Mouse (Mus musculus) cerebellum, adult 18-20 months (tissue): Measurements from ENCODE around the gene Dexi.

ENCODE experiments used
- DNase-seq, 2 experiments: peaks; one replicate each; pipeline ENCODE4 v3.0.0; 2021

Dexi gene

GRCm38 (mm10) chr16:10542698-10543365, at the start of gene Dexi:
Dexi (minus strand) TSS chr16:10543054.
- DNase-seq = peak; percentile 93 to 98

- DNase-seq = peak; percentile 16 to 25
These were observed 43.7 kb upstream of the Dexi start for GRCm38 (mm10) chr16:10586546-10586945.

GRCm38 (mm10) chr16:10585165-10585564, 42.3 kb upstream of the Dexi start:
- peak in 1 of 2 experiments; percentile 13 for DNase-seq

GRCm38 (mm10) chr16:10581234-10581898, 38.5 kb upstream of the Dexi start:
- DNase-seq = no peak

- DNase-seq = no peak
These were observed 35.5 kb upstream of the Dexi start for GRCm38 (mm10) chr16:10578376-10578775.

DNA sequence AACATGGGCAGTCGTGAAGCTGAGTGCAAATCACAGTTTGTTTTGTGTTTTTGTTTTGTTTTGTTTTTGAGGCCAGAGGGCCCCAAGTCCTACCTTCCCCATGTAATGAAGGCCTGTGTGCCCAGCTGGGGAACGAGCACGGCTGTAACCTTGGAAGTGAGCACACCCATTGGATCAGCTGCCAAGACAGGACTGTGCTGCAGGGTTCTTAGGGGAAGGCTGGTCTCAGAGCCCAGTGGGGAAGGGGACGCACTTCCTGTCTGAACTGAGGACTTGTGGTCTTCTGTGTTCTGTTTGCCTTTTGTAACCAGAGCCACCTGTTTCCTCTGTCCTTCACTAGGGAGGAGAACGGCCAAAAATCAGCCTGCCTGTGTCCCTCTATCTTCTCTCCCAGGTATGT, 34.7 kb upstream of the Dexi start:
- no peak for DNase-seq

DNA sequence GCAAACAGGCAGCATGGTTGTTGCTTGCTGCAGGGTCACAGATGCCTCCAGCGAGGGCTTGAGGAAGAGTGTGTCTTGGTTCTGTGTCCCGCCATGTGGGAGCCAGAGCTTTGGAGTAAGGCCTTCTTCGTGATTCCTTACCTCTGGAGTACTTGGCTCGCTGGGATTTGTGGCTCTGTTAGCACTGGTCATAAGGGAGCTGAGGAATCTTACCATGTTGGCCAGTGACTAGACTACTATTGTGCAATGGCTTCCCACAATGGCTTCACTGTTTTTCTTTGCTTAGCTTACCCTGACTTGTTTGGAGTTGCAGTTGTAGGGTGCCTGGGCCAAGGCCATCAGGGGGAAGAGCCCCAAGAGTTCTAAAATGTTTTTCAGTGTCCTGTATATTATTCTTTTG, 33.1 kb upstream of the Dexi start:
- no peak for DNase-seq

DNA sequence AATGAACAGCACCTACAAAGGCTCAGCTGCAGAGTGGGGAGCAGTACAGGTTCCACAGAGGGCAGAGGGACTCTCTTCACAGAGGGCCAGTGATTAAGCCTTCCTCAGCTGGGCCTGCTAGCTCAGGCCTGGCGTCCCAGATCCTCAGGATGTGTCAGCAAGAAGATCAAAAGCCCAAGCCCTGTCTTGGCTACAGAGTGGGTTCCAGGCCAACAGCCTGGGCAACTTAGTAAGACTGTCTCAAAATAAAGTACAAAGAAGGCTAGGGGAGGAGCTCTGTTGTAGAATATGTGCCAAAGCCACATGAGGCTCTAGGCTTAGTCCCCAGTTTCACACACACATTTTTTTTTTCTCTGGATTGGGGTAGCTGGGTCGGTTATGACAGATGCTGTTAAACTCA, 32.1 kb upstream of the Dexi start:
- DNase-seq = no peak

GRCm38 (mm10) chr16:10571820-10572219, 29.0 kb upstream of the Dexi start:
- no peak for DNase-seq

- DNase-seq = peak; percentile 74 to 77
These were observed 27.9 kb upstream of the Dexi start for GRCm38 (mm10) chr16:10570708-10571107.

- no peak for DNase-seq
These were observed 27.0 kb upstream of the Dexi start for GRCm38 (mm10) chr16:10569809-10570395.

- DNase-seq = no peak
These were observed 24.3 kb upstream of the Dexi start for GRCm38 (mm10) chr16:10567153-10567552.

DNA sequence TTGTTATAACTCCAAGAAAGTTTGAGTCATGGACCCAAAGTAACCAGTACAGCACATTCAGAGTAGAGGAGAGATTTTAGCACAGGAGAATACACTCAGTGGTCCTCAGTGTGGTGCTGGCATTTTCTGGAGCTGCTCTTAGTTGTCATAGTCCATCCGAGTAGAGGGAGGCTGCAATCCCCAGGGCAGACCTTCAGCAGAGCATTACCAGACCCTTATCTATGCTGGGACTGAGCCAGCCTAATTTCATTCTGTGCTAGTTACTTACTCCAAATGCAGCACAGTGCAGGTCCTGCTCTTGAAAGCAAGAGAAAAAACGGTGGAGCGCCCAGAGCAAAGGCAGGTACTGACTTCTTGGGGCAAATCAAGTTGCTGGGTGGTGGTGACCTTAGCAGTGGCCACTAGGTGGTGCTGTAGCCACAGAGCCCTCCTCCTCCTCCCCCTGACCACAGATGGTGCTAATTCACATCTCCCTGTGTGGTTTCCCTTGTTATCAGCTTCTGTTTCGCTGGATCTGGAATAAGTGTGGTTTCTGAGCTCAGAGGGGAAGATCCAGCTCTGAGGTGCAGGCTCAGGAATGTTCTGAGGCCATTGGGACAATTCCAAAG, 22.5 kb upstream of the Dexi start:
- DNase-seq = peak; percentile 79 to 85

DNA sequence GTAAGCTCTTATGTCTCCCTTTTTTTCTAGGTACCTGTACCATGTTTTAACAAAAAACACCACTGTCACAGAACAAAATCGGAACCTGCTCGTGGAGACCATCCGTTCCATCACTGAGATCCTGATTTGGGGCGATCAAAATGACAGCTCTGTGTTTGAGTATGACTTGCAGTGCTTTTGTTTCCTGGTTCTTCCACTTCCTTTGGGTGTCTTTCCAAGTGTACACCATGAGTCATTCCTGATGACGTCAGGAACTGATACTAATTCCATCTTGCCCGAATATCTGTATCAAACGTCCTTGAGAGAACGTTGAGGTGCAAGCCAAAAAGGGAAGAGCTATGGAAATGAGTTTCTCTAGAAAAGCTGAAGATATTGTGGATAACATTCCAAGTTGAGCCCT, 17.1 kb upstream of the Dexi start:
- no peak for DNase-seq

DNA sequence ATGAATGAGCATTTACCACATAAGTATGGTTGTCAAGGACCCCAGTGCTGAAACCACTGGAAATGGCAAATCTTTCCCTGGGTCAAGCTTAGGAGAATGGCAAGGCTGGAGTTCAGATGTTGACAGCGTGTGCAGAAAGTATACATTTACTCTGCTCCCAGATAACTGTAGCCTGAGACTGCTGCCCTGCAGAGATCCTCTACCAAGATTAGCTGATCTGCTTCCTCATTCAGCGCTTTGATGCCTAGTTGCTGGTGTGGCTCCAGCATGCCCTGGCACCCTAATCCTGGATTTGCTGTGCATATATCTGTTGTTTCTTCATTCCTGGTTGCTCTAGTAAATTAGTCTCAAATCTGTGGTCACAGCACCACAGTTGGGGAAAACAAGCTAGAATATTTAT, 11.0 kb upstream of the Dexi start:
- DNase-seq = no peak

DNA sequence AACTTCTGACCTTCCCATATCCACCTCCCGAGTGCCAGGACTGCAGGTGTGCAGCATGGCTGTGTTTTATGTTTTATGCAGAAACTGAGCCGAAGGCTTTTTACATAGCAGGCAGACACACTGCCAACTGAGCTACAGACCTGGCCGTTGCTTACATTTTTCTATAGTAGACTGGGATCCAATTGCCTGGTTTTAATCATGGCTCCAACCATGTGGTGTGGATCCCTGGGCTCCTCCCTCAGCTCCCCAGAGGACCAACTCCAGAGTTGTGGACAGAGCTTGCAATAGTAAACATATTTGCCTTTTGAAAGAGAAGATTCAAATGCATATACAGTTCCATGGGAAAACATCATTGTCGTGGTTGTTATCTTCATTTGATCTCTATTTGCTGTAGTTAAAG, 8.7 kb upstream of the Dexi start:
- DNase-seq = no peak

DNA sequence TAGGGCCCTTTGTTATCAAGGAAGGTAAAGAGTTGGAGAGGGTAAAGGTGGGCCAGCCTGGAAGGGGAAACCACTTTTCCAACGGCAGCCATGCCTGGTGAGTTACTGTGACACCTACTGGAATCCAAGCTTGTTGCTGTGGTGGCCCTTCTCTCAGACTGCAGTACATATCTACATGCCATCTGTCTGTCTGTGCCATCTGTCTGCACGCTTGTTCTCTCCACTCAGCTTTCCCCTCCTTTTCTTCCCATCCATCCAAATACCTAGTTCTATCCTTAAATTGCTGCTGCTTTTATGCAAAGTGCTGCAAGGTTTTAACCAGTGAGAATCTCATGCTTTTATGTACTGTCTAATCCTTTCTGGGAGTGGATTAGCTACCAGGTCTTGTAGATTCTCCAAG, 6.7 kb upstream of the Dexi start:
- no peak for DNase-seq

GRCm38 (mm10) chr16:10548938-10549337, 6.1 kb upstream of the Dexi start:
- no peak for DNase-seq

GRCm38 (mm10) chr16:10546865-10547264, 4.0 kb upstream of the Dexi start:
- no peak for DNase-seq

- DNase-seq = peak; percentile 95 to 98
These were observed 2.3 kb upstream of the Dexi start, which contains the start of gene Clec16a for GRCm38 (mm10) chr16:10544995-10545622. Clec16a (plus strand) TSS chr16:10545339.

GRCm38 (mm10) chr16:10542266-10542665, 588 bp downstream of the Dexi start:
- peak in 1 of 2 experiments; percentile 50 for DNase-seq

- peak; percentile 42 to 45 for DNase-seq
These were observed 1.3 kb downstream of the Dexi start for GRCm38 (mm10) chr16:10541598-10541930.
